Mouse (Mus musculus) kidney, postnatal 4 days (tissue): ENCODE results near the gene Gosr2.

ENCODE experiments used
- DNase-seq, 2 experiments: peaks; one replicate each; pipeline ENCODE4 v3.0.0; 2021; ENCODE audit warnings: mixed read lengths in 2 of 2

Gene Gosr2

GRCm38 (mm10) chr11:103697565-103698176 is at the start of gene Gosr2:
Gene Gosr2 (minus strand): TSS chr11:103697898.
- peak; percentile 93 to 95 for DNase-seq

- peak; percentile 65 to 80 for DNase-seq
These were observed 37.5 kb upstream of the Gosr2 start for GRCm38 (mm10) chr11:103735046-103735781.

GRCm38 (mm10) chr11:103734411-103735045 is 36.8 kb upstream of the Gosr2 start:
- DNase-seq: peak in 1 of 2 experiments; percentile 35

- peak in 1 of 2 experiments; percentile 39 for DNase-seq
These were observed 36.3 kb upstream of the Gosr2 start for GRCm38 (mm10) chr11:103733961-103734360.

- DNase-seq: no peak
These were observed 35.4 kb upstream of the Gosr2 start for GRCm38 (mm10) chr11:103733069-103733468.

GRCm38 (mm10) chr11:103732306-103732705 is 34.6 kb upstream of the Gosr2 start:
- no peak for DNase-seq

GRCm38 (mm10) chr11:103731594-103731993 is 33.9 kb upstream of the Gosr2 start:
- DNase-seq: no peak

GRCm38 (mm10) chr11:103729282-103729985 is 31.7 kb upstream of the Gosr2 start:
- DNase-seq: no peak

- no peak for DNase-seq
These were observed 26.7 kb upstream of the Gosr2 start for GRCm38 (mm10) chr11:103724331-103724771.

- peak; percentile 32 to 53 for DNase-seq
These were observed 24.4 kb upstream of the Gosr2 start for GRCm38 (mm10) chr11:103722040-103722481.

GRCm38 (mm10) chr11:103721468-103722039 is 23.9 kb upstream of the Gosr2 start:
- peak; percentile 63 to 68 for DNase-seq

GRCm38 (mm10) chr11:103719436-103719835 is 21.7 kb upstream of the Gosr2 start:
- no peak for DNase-seq

- DNase-seq: no peak
These were observed 19.3 kb upstream of the Gosr2 start for GRCm38 (mm10) chr11:103716971-103717370.

- DNase-seq: no peak
These were observed 16.4 kb upstream of the Gosr2 start for GRCm38 (mm10) chr11:103714074-103714473.

- peak; percentile 44 to 65 for DNase-seq
These were observed 14.3 kb upstream of the Gosr2 start for GRCm38 (mm10) chr11:103711851-103712587.

- no peak for DNase-seq
These were observed 12.3 kb upstream of the Gosr2 start for GRCm38 (mm10) chr11:103709982-103710381.

GRCm38 (mm10) chr11:103707005-103707404 is 9.3 kb upstream of the Gosr2 start:
- DNase-seq: peak; percentile 62 to 78

GRCm38 (mm10) chr11:103698226-103698625 is 528 bp upstream of the Gosr2 start:
- DNase-seq: no peak

- DNase-seq: no peak
These were observed 690 bp downstream of the Gosr2 start for GRCm38 (mm10) chr11:103696851-103697564.

- DNase-seq: peak in 1 of 2 experiments; percentile 20
These were observed 4.5 kb downstream of the Gosr2 start for GRCm38 (mm10) chr11:103693241-103693640.

- no peak for DNase-seq
These were observed 6.7 kb downstream of the Gosr2 start for GRCm38 (mm10) chr11:103691036-103691435.
